Mouse (Mus musculus) thymus, adult 2 months (tissue): Measurements from ENCODE around the gene Shisal2a.

Experiments used
- CTCF ChIP-seq: fragments of 200-500 bp; IDR thresholded peaks from 2 replicates; pipeline ENCODE4 v1.5.1; 2012; ENCODE audit warnings: mild to moderate bottlenecking, control low read depth, low read length, moderate library complexity, borderline replicate concordance; ENCODE audit not compliant: control insufficient read depth, poor library complexity, insufficient read depth; ENCODE audit errors: extremely low read depth
- POLR2A ChIP-seq: fragments of 200-500 bp; IDR thresholded peaks from 2 replicates; pipeline ENCODE4 v1.6.1; 2012; ENCODE audit warnings: mild to moderate bottlenecking, low read length, control low read depth, moderate library complexity; ENCODE audit not compliant: control insufficient read depth, poor library complexity, insufficient read depth; ENCODE audit errors: extremely low read depth

- TF ChIP-seq CTCF = no peak
- no peak for TF ChIP-seq POLR2A
These were observed 64.2 kb downstream of the Shisal2a start for GRCm38 (mm10) chr4:108318649-108319615.
